Mouse (Mus musculus) gastrocnemius, postnatal 25 days (tissue): ENCODE results near the gene Zranb3. TPM values are rescaled to one million over a fixed set of nuclear protein-coding genes. Genes with fewer than 3 reads are reported as not detected.
A peak's percentile ranks its signal among the peaks of the same experiment; 100 is the strongest.
"Not testable (repeated sequence)": the region's sequence is repeated elsewhere in the genome, so short reads cannot be mapped to it uniquely, and the experiment has no call there.

Source experiments
- DNase-seq: peaks from one replicate; pipeline ENCODE4 v3.0.0; 2022
- long read RNA-seq, 2 experiments: library from polyadenylated mRNA; stranded (forward); transcript quantifications; one replicate each; pipeline ENCODE4 v2.0.0; 2021
- total RNA-seq, 2 experiments: library from RNA; stranded (reverse); gene quantifications; 1 replicate in 1 of 2; 2 replicates in 1 of 2; pipeline ENCODE4 v1.2.3; 2021

Zranb3 gene
- total RNA-seq: 1 to 10 TPM; 3.6 to 4.2 TPM
- long read RNA-seq, experiment 1, partial matches to known transcripts: 1 of 2 reads
- long read RNA-seq, experiment 1, other reads (novel, unspliced or antisense): 1 of 2 reads
- long read RNA-seq, experiment 2, partial matches to known transcripts: 2 of 5 reads
- long read RNA-seq, experiment 2, other reads (novel, unspliced or antisense): 3 of 5 reads

DNA sequence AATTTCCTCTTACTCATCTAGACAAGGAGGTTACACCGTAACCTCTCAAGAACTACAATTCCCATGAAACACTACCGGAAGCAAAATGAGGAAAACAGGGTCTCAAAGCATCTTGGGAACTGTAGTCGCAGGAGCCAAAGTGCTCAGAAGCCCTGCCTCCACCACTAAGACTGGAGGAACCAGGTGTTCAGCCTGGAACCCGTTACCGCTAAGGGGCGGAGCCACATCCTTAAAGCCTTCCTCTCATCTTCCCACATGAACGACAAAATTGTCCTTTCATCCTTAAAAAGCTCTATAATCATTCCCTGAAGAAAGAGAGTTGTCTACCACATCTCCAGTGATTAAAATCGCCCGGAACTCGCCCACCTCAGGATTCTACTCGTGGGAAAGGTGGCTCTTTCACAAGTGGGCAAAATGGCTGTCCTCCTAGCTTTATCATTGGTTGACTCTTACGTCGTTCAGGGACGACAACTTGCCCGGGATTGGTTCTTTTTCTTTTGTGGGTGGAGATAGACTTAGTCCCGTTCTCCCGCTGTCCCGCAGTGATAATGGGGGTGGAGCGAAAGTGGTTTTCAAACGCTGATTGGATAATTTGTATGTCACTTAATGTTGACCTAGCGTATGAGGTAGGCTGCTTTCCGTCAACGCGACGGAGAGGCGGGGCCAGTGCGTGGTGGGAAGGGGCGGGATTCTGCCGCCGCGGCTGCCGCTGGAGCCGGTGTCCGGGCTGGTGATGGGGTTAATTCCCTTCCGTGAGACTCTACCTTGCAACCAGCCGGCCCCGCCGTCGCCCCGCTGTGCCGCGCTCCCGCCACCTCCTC is at the start of gene Zranb3, which contains the start of gene R3hdm1:
Zranb3 (minus strand) TSS at position 407 of the 821 bp plus-strand sequence.
R3hdm1 (plus strand) TSS at position 661 of the 821 bp plus-strand sequence.
- peak; percentile 95 for DNase-seq

DNA sequence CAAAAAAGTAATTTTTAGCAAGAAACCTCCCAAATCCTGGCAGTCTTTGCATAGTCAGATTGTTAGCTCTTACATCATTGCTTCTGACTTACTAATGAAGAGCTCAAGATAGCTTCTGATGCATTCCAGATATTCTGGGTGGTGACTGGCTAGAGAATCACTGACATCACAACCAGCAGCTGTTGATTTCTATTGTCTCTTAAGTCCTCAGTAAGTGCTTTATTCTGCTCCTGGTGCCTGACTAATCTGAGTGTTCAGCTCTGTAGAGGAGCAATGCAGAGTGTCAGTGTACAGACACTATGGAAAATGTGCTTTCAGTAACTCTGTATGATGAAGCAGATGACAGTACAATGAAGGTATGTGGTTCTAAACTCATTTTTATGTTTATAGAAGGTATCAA is 38.9 kb upstream of the Zranb3 start:
- DNase-seq: no peak

DNA sequence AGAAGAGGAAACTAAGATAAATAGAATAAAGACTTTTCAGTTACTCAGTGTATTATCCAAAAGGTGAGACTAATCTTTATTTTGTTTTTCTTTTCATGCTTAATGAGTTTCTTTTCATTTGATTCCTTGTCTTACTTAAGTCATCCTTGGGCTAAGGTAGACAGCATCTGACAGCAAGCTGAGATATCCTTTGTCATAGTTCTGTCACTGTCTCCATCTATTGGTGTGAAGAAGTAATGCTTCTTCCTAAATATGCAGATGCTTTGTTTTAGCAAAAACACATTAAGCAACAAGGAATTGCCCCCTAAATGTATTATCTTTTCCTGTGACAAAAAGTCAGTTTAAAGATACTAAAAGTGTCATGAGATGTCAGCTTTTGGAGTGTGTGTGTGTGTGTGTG is 38.2 kb upstream of the Zranb3 start:
- DNase-seq: no peak

DNA sequence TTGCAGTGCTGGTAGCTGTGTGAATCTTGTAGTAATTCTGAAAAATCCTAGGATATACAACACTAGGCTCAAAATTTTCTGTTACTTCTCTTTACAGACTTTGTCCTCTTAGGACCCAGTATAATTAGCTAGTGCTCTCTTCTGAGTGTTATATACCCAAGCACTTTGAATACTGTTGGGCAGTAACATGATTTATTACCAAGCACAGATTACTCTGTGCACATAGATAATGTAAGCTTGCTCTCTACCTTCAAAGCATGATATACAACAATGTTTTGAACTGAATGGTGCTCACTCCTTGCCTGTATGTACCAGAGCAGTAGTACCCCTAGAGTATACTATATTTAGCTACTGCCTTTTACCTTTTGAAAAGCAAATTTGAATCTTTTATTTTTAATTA is 33.4 kb upstream of the Zranb3 start:
- not testable (repeated sequence) for DNase-seq

DNA sequence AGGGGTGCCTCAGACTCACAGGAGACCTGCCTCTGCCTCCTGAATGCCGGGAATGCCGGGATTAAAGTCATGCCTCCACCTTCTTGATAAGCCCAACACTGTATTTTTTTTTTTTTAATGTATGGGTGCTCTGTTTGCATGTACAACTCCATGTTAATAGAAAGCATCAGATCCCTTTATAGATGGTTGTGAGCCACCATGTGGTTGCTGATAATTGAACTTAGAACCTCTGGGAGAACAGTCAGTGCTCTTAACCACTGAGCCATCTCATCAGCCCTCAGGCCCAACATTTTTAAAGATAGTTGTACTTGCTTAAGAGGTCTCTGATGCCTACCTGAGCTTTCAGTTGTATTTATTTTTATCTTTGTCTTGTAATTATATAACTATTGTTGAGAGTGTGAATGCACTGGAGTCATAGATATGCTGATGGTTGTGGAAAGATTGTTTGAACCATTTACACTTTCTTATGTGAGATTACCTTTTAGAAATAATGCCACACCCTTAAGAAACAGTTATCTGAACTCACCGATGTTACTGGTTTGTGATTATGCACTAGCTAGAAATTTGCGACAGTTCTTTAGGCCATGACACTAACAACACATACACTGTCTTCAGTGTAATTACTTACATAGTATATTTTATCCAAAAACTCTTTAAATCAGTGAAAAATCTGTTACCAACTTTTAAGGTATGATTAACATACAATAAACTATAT is 18.2 kb upstream of the Zranb3 start:
- no peak for DNase-seq

DNA sequence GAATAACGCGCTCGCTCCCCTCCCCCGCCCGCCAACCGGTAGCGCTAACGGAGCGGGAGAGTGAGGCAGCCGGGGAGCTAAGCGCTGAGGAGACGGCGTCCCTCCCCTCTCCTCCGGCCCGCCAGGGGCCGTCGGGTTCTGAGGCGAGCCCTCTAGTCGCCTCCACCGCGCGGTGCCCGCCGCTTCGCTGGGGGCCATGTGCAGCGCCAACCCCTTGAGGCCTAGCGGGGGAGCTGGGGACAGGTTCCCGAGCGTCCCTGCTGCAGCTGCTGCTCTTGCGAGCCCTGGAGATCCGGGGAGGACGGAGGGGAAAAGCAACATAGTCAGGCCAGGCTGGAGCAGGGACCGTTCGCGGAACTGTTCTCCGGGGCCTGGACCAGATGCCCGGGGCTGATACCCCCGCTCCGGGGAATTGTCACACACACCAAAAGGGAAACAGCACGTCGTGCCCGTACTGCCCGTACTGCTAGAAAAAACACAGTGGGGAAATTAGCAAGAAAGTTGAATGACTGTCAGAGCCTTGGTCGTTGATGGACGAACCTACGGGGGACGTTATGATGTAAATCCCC is 757 bp upstream of the Zranb3 start:
- DNase-seq: no peak

DNA sequence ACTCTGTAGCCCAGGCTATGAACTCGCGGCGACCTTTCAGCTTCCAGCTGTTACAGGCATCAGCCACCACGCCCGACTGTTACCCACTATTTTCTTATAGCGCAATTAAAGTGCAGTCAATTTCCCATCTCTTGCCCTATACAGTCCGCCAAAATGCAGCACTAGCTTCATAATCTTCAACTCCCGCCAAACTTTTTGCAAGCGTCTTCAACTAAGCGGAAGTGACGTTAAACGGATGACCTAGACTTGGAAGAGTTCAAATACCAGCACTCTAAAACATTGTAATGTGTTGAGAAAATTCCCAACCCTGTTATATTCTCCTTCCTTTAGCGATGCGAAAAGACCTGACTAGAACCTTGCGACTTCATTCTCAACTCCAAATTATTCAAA is 601 bp downstream of the Zranb3 start:
- peak; percentile 31 for DNase-seq

DNA sequence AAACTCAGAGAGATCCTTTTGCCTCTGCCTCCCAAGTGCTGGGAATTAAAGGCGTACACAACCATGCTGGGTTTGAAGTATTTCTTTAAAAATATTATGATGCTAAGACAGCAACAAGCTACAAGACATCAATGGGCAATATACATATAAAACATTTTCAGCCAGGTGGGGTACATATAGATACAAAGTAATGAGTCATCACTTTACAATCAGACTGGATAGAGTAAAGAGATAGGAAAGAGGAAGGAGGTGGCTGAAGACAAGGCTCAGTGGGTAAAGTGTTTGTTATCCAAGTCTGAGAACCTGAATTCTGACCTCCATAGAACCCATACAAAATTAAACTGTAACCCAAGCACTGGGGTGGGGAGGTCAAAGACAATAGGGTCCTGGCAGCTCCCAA is 4.5 kb downstream of the Zranb3 start:
- DNase-seq: no peak

DNA sequence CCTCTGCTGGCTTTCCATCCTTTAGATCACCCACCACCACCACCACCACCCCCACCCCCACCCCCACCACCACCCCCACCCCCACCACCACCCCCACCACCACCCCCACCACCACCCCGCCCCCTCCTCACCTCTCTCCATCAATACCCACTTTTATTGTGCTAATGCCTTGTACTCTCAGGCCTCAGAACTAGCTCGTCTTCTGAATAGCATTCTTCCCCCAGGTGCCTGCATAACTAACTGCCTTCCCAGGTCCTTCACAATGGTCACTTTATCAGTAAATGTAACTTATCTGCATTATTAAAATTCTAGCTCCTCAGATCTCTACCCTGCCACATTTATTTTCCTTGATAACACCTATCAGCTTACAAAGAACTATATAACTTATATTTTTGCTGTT is 8.2 kb downstream of the Zranb3 start:
- DNase-seq: no peak

DNA sequence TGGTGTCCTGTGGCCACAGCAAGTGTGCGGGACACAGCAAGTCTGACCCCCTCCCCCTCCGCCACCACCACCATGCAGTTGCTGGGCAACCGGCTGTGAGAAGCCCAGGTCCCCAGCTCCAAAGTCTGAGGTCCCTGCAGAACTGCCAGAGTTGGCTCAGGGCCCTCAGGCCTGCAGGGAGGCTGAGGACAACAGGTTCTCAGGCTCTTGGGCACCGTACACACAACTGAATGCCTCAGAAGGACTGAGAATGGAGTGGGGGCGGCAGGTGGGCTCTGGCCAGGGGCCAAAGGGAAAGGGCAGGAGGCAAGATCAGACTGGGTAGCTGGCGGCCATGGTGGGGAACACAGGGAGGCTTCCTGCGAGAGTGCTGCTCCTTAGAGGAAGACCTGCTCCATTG is 20.0 kb downstream of the Zranb3 start:
- DNase-seq: no peak

DNA sequence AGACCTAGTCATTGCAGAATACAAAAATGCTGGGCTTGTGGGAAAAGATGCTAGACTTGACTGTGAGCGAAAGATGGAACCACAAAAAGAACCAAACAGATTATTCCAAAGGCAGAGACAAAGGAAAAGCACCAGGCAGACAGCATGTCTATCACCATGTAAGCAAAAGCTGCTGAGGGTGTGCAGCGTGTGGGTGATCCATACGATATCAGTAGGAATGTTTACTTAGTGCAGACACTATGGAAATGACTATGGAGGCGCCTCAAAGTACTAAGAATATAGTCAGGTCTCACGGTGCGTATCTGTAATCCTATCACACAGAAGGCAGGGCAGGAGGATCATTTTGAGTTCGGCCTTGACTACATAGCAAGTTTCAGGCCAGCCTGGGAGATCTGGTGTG is 21.0 kb downstream of the Zranb3 start:
- DNase-seq: no peak

DNA sequence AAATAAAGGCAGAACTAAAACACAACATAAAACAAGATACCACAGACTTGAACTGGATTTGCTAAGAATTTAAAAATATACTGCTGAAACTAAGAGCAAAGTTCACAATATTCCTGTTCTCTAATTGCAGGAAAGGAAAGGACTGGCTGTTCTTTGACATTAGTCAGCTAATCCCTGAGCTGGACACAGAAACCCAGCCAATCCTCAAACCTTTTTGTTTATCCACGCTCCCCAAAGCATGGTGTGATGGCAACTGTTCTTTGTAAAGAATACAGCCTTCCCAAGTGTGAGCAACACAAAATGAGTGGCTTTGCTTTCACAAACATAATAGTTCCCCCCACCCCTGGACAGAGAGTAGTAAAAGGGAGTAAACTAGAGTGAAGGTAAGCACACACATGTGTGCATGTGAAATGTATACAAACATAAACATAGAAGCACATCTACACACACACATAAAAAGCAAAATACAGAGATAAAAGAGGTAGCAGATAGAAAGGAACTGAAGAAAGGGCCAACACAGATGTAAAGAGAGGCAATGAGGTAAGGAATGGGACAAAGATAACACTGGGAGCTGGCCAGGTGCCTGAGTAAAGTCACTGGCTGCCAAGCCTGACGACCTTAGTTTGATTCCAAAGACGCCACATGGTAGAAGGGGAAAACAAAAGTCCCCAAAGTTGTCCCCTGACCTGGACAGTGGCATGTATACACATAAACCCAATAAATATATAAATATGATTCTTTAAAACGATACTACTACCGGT is 21.7 kb downstream of the Zranb3 start:
- DNase-seq: no peak

DNA sequence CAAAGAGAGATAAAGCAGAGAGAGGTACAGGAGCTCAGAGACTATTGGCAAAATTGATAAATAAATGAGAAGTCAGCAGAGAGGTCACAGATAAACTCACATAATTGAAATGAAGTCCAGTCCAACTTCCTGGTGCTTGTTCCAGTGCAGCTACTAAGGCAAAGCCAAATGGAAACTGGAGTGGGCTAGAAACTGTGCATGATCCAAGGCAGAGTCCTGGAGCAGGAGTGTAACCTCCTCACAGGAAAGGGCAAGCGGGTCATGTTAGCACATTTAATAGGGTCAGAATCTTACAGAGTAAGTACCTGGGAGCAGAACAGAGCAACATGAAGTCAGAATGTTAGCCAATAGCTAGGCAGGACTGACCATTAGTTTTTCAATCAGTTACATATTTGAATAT is 24.2 kb downstream of the Zranb3 start:
- peak; percentile 37 for DNase-seq

DNA sequence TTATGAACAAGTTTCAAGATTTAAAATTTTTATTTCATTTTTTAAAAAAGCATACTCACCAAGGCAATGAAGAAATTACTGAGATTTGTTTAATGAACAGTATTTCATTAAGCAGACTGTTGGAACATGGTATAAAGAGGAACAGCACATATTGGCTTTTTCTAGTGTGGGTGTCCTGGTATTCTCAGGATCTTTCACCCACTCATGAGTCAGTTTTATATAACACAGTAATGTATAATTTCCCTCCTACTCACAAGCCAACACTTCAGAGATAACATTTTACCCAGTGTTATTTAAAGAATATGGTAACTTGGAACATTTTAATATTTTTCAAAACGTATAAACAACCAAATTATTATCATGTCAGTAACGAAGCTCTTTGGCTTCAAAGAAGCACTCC is 25.1 kb downstream of the Zranb3 start:
- DNase-seq: no peak

DNA sequence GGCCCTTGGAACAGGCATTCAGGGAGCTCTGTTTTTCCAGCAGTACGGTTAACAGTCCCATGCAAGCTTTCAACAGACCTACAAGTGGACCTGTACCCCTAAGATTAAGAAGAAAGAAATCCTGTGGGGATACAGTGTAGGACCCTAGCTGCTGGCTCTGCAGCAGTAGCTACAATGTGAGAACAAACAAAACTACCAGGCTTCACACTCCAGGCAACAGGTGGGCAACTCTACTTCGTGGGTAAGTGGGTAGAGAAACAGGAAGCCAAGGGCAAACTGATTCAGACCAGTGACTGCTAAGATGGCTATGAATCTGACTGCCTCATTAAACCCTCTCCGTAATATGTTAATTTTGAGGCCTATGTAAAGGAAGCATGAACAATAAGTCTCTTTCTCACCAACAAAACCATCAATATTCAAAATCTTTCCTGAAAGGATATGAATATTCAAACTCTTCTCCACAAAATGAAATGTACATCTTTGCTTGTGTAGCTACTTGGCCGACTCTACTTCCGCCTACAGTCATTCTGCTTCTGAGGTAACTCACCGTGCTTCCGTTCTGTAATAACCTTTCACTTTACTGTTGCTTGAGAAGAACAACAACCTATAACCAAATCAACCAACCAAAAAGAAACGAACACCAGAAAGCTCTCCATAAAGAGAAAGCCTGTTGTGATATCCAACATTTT is 25.9 kb downstream of the Zranb3 start:
- DNase-seq: no peak

DNA sequence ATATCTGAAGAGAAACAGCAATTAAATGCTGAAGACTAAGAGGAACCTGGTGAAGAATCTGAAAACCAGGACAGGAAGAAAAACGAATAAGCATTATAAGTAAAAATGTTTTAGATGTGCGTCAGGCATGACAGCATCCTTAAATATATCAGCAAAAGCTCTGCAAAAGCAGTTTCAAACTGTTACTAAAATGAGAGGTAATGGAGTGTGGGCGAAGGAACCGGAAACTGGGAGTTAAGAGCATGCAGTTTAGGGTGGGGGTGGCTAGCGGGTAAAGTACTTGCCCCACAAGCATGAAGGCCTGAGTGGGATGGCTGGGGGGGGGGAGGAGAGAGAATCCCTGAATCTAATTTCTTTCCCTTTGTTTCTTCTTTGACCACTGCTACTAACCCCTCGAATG is 29.8 kb downstream of the Zranb3 start:
- no peak for DNase-seq

DNA sequence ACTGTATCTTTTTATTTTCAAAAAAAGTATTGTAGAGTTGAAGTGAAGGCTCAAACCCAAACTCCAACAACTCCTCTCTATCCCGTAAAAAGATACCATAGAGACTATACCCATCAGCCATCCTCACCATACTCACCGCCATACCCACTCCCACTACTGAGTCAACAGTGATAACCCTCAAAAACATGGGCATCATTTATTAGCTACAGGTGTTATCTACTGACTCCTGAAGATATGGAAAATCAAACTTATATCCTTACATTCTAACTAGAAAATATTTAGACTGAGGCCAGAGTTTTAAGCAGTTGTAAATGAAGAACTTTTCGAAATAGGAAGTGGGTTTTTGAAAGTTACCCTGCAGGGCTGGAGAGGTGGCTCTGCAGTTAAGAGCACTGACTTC is 32.8 kb downstream of the Zranb3 start:
- no peak for DNase-seq

DNA sequence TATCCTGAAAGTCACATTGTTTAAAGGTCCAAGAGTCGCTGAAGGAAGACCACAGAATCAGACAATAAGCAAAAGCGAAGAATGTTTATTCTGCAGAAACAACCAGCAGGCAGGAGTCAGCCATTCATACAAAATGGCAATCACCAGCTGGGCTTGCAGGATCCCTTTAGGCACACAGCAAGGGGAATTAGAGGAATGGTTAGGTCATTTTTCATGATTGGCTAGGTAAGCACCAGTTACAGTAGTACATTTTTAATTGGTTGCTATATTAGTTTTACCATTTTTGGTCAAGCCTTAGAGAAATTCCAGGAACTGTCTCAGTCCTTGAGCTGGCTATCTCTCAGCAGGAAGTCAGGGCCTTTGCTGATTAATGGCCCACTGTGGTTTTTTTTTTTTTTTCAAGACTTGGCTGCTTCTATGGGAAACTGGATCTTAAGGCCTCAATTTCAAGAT is 33.9 kb downstream of the Zranb3 start:
- DNase-seq: no peak

DNA sequence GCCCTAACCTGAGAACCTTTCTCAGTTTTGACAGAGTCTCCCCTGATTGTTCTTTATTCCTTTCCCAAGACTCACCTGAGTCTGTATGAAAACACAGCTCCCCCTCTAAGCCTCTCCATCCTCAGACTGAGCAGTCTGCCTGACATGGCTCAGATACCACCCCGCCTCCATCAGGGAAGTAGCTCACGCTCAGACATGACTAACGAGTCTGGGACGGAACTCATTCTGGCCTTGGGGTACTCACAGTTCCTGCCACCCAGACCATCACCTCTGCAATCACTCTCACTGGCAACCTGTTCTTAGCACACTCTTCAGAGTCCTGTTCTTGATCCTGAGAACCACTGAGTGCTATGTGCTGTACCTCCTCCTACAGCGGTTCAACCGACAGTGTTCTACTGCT is 38.1 kb downstream of the Zranb3 start:
- DNase-seq: no peak

DNA sequence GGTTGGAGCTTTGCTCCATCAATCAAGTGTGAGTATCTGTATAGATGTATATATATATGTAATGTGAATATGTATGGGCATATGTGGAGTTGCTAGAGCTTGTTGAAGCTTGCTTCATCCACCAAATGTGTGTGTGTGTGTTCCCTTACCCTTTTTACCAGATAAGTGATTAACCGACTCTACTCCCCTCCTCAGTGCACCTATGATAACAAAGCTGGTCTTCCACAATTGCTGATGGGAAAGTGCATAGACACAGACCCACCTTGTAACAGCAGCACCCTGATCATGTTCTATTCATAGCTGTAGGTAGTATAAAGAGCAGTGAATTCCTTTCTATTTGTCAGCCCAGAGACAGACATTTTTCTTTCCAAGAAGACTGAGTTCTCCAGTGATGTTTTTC is 40.7 kb downstream of the Zranb3 start:
- DNase-seq: no peak

DNA sequence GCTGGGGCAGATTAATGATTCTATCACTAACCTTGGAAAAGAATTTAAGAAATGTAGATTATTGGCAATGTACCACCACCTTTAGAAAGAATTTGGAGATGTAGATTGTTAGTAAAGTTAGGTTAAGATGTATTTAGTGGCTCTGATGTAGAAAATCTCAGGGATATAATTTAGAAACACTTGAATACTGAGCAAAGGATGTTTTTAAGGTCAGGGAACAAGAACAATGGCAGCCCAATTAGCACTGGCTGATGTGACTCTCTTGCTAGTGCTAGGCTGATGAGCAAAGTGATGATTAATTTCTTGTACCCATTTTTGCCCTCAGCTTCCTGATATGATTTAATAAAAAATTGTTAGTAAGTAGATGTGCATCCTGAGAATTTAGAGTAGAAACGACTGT is 41.4 kb downstream of the Zranb3 start:
- no peak for DNase-seq
